Mouse (Mus musculus) adrenal gland, postnatal 4 days (tissue): ENCODE data around the gene Vps26c. TPM values are rescaled to one million over a fixed set of nuclear protein-coding genes. Genes with fewer than 3 reads are reported as not detected.

Source experiments
- DNase-seq, 2 experiments: peaks; one replicate each; pipeline ENCODE4 v3.0.0; 2021 to 2022; ENCODE audit warnings: low spot score in 2 of 2, mixed read lengths in 2 of 2
- long read RNA-seq, 2 experiments: library from polyadenylated mRNA; stranded (forward); transcript quantifications; one replicate each; pipeline ENCODE4 v2.0.0; 2021
- total RNA-seq, 2 experiments: library from RNA; stranded (reverse); gene quantifications; 2 replicates each; pipeline ENCODE4 v1.2.3; 2021

Vps26c gene
- total RNA-seq = 10 to 100 TPM; 54.8 to 62.6 TPM
- long read RNA-seq, experiment 1, transcript Vps26c-201 (8 exons, 2,547 nt) = major isoform, 62 of 72 reads
- long read RNA-seq, experiment 1, partial matches to known transcripts = 2 of 72 reads
- long read RNA-seq, experiment 1, other reads (novel, unspliced or antisense) = 8 of 72 reads
- long read RNA-seq, experiment 2, transcript Vps26c-201 (8 exons, 2,547 nt) = major isoform, 73 of 86 reads
- long read RNA-seq, experiment 2, partial matches to known transcripts = 7 of 86 reads
- long read RNA-seq, experiment 2, other reads (novel, unspliced or antisense) = 6 of 86 reads

DNA sequence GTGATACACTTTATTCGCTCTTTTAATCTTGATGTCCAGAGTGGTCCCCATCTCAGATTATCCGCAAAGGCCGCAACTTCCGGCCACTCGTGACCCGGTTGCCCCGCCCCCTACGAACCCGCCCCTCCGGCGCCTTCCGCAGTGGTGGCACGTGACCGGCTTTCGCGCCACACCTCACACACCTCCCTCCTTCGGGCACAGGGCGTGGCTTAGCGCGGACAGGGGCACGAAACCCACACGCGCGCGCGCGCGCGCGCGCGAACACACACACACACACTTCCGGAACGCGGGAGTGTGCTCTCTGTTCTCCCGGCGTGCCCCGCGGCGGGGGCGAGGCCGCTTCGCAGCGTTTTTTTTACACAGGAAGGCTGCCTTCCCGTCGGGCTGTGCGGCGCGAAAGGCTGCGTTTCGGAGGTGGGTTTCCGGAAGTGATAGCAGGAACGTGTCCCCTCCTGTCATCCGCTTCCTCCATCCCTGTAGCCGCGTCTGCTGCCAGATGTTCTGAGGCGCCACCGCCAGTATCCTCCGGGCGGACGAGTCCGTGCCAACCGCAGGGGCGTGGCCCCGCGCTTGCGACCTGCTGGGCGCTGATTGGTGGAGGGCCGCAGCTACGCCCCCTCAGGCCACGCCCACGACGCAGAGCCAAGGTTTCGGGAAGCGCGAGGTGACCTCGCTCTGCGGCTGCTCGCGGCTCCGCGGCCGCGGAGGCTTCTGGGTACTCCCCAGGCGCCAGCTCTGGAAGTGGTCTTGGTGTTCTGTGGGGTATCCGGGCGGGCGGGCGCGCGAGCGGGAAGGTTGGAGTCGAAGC, at the start of gene Vps26c:
TSS of gene Vps26c (minus strand) at position 487 of the 808 bp plus-strand sequence.
- DNase-seq = peak; percentile 91 to 93

DNA sequence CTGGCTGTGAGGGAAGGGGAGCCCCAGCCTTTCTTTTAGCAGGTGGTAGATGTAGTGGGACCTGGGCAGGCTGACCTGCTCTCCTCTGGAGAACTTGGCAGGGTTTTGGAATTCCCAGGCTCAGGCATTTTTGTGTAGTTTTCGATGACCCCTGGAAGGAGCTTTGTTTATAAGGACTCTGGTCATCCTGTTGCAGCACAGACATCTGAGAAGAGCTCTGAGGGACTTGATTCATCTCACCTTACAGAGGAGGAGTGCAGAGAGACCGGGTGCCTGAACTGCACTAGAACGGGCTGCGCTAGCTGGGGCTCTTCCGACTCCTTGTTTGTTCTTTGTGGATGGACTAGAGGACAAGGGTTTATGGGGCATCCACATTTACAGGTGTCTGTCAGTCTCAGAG, 49.1 kb upstream of the Vps26c start:
- no peak for DNase-seq

DNA sequence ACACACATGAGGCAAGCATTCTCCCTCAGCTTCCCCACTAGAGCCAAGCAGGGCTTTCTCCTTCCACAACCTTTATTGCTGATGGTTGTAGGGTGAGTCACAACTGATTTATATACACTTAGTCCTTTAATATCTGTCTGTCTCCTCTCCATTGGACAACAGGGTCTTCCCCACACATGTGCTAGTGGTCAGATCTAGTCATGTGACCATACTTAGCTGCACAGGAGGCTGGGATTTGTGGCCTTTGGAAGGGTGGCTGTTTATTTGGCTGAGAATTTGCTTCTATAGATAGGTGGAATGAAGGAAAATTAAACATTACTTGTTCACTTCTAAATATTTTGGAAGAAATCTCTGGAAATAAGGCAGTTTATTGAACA, 48.1 kb upstream of the Vps26c start:
- no peak for DNase-seq

DNA sequence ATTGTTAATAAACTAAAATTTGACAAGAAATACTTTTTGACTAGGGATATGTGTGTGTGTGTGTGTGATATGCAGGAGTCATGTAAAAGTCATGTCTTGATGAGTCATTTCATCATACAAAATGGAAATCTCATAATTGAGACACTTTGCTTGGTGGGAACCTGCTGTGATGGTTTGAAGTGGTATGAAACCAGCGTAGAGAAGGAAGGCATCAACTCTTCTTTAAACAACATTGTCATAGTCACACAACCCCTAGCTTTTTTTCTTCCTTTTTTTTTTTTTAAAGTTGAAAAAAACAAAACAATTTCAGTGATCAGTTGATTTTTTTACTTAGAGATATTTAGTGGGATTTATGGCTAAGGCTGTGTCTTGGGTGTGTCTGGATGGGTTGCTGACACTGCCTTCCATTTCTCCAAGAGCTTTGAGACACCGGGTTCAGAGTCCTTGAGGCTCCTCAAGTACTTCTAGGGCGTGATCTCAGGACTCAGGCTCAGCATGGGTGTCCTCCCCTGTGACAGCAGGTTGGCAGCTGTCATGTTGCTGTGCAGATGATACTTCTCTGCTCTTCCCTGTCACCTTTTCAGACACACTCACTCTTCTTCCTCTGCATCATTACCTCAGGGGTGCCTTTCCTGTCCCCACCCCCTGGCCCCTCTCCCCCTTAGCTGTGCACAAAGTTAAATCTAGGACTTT, 47.5 kb upstream of the Vps26c start:
- DNase-seq = no peak

DNA sequence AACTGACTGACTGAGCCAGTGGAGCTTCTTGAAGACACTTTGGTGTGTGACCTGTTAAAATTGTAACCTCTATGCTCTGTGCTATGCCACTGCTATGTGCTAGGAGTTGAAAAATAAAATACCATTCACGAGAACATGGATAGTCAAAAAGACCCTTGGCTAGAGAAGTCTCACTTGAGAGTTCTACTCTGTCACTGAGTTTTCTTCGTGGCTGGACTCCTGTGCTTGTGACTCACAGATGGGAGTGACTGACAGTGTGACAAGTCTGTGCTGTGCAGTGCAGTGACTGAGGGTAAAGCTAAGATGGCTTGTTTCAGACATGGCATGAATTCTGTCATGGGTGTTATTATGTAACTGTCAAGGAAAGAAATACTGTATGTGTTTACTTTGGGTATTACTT, 45.8 kb upstream of the Vps26c start:
- DNase-seq = no peak

DNA sequence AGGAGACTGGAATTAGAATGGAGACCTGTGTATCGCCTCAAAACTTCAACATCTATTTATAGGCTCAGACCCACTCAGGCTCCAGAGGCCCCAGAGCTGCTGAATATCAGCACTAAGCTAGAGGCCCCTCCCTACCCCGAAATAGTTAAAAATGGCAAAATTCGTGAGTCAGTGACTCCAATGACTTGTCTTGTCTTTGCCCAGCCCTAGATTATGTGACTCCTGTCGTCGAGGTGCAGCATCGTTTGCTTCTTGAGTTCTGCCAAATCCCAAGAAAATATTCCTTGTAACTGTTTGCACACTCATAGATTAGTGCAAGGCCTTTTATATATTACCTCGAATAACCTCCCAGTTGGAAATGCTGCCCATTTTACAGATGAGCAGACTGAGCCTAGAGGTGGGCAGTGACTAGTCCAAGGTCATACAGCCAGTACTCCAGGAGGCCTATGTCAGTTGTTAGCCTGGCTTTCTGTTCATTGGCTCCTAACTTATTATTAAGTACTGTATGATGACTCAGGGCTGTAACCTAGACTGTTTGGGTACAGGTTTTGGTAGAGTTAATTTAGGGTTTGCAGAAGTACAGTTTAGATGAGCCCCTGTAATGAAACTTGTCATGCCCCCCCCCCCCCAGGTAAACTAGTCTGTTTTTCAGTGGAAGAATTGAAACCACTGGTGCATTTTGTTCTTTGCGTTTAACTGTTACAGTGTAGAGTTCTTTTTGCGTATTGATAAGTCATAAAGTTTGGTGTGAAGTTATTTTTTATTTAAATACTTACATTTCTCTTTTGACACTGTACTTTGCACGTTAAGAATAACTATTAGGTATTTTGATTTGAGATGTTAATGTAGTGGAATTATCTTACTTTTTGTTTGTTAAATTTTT, 44.7 kb upstream of the Vps26c start:
- DNase-seq = no peak

DNA sequence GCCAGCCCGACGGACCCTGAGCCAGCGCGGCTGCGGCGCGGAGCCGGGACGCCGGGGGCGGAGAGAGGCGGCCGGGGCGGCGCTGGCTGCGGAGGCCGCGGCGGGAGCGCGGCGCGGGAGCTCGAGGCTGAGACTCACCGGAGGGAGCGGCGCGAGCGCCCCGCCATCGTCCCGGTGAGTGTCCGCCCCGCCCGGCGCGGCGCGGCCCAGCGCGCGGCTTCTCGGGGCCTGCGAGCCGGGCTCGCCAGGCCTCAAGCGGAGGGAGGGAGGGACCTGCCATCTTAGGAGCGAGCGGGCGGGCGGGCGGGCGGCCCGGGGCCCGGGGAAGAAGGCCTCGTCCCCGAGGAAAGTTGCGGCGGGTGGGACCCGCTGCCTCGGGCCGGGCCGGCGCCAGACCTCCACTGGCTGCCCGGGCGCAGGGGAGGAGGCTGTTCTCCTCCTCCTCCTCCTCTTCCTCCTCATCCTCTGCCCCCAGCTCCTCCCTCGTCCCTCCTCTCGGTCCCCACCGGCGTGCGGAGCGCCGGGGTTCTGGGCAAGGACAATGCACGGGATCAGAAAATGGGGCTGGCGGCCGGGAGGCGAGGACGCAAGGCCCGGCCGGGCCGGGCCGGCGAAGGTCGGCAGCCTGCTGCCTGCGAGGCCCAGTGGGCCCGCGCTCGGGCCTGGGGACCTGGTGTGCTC, 43.9 kb upstream of the Vps26c start:
- peak; percentile 42 to 46 for DNase-seq

DNA sequence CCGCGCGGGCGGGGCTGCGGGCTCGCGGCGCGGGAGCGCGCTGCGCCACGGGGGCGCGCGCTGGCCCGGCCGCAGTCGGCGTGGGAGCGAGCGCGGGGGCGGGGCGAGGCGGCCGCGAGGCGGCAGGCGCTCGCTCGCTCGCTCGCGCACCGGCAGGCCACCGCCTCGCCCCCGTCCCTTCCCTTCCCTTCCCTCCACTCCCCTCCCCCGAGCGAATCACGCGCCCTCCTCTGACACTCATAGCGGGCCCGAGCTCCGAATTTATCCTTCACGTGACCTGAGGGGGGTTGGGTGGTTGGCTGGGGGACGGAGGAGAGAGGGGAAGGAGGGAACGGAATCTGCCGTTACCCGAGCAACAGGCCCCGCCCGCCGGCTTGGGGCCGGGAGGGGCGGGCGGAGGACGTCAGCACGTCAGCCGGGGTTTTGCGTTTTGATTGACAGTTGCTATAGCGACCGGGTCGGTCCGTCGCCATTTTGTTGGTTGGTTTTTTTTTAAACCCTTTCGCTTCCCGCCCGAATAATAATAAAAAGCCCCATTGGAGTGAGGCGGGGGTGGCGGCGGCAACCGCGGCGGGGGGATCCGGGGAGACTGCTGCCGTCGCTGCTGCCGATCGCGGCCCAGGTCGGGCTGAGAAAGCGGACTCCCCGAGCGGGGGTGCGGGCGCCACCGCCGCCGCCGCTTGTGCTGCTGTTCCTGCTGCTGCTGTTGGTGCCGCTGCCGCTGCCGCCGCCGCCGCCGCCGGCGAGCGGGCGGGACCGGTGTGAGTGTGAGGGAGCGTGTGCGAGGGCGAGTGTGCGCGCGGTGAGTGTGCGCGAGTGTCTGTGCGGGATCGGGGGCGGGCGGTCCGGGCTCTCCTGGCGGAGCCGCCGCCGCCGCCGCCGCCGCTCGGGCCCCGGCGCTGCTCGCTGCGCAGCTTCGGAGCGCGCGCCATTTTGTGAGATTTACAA, 42.9 kb upstream of the Vps26c start, which contains the start of gene Dyrk1a:
TSS of gene Dyrk1a (plus strand) at position 782 of the 948 bp plus-strand sequence.
- peak; percentile 95 to 99 for DNase-seq

DNA sequence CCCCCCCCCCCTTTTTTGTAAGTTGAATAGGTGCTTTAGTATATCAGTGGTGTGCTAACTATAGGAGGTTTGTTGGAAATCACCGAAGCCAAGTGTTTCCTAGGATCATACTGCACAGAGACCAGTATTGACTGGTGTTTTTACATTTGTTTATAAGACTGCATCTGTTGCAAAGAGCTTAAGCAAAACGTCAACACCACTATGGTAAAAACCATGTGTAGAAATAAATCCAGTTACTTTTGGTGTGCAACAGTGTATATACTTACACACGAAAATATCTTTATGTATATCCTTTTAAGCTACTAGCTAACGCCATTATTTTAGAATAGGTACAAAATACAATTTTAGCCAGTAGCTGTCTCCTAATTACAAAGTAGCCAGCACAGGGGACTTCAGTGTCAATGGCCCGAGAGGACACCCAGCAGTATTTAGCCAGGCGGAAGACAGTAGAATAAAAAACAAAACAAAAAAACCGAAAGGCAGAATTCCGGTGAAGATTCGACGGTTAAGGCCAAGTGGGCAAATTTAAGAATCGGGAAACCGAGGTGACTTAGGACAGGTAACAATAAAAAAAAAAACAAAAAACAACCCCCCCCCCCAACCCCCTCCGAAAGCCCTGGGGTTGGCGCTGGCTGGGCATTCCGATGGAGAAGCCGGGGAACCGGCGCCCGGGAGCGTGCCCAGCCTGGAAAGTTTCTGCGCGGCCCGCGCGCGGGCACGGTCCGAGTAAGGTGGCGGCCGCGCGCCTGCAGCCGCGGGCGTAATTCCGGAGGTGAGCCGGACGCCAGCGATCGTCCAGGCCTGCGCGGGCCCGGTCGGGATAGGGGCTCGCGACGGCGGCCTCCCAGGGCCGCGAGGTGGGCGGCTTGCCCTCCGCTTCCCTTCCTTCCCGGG, 42.0 kb upstream of the Vps26c start:
- DNase-seq = peak in 1 of 2 experiments; percentile 66

DNA sequence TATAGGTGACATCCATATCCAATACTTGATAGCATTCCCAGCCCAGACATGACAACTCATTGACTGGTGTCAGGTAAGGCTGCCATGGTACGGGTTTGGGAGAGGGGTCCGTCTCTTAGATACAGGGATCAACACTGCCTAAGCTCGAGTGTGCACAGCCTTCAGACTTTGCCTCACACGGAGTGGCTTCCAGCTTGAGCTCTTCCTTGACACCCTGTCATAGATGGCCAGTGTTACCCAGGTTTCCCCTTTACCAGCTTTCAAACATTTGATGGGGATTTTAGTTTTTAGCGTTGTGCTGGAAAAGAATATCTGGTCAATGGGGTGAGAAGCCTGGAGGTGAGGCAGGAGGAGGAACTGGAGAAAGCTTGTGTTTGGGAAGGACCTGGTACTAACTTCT, 41.1 kb upstream of the Vps26c start:
- DNase-seq = no peak

DNA sequence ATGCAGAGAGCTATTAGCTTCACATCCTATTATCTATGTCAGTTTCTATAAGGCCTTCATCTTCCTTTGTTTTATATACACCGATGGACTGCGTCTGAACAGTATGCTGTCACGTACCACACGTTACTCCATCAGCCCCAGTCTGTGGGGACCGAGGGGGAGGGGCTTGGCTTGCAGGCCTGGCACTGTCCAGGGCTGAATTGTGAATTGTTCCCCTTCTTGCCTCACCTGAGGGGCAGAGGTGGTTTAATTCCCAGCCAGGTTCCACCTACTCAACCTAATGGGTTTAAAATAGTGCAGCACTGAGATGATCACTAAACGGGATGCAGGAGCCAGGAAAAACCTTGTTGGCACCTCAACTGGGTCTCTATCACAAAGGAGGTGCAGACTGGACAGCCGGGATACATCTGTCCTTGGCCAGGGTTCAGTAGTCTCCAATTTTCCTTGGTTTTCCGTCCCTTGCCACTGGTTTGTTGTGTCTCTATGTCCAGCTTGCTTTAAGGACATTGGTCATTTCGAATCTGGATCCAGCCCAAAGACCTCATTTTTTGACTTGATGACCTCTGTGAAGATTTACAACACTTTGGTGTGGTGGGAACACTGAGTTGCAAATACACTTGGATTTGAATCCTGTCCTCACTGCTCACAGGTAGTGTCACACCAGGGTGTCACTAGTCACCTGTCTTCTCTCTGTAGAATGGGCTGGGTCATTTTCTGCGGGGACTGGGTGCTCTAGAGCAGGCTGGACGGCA, 40.4 kb upstream of the Vps26c start:
- no peak for DNase-seq

DNA sequence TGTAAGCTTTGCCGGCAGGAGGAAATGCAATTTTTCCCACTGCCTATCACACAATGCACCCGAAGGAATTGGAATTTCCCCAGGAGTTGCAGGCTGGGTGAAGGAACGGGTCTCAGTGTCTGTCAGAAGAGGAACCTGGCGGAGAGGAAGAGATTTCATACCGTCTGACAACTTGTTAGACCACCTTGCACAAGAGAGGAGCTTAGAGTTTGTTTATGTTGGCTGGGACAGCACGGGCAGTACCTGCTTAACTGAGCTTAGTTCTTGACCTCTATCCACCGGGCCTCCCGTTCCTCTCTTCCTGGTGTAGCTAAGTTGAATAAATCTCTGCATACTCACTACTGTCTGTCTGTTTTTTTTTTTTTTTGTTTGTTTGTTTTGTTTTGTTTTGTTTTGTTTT, 39.5 kb upstream of the Vps26c start:
- no peak for DNase-seq

DNA sequence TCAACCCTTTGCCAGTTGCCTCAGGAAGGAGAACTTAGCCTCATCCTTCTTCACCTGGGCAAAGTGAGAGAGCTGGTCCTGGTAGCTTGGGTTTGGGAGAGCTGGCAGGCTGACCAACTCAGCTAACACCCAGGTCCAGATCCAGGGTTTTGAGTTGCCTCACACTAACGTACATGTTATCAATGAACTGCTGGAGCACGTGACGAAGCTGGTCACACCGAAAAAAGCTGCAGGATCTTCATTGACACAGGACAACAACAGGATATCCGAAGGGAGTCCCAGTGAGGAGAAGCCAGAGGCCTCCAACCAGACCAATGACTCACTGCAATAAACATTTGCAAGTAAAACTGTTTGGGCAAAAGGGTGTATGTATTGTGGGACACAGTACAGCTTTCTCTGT, 34.0 kb upstream of the Vps26c start:
- DNase-seq = no peak

DNA sequence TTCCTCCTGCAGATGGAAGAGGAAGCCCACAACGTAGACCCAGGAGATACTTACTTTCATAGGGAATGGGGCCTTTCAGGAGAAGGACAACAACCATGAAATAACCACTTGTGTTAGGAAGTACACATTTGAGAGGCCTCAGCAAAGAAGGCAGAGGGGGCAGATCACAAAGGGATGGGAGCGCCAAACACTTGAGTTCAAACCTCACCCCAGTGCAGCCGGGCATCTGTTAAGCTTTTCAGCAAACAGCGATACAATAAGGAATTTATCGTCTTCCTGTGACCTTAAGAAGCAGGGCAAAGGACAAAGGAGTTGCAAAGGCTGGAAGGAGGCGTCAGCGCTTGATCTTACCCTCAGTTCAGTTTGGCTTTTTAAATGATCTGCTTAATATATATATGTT, 33.2 kb upstream of the Vps26c start:
- no peak for DNase-seq

DNA sequence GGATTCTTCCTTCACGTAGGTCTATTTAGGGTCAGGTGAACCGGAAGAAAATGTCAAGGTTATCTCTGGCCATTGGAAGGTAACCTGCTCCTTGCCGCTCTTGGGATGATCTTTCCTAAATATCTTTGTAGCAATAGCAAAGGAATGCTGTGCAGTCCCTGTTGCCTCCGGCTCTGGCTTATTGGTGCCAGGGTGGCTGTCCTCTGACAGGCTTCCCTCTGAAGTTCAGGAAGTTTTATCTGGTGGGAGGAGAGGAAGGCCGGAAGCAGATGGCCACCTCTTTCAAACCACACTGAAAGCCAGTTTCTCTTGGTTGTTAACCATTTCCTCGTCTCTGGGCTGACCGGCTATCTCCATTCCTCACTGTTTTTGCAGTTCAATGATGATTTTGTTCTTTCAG, 32.7 kb upstream of the Vps26c start:
- DNase-seq = no peak

DNA sequence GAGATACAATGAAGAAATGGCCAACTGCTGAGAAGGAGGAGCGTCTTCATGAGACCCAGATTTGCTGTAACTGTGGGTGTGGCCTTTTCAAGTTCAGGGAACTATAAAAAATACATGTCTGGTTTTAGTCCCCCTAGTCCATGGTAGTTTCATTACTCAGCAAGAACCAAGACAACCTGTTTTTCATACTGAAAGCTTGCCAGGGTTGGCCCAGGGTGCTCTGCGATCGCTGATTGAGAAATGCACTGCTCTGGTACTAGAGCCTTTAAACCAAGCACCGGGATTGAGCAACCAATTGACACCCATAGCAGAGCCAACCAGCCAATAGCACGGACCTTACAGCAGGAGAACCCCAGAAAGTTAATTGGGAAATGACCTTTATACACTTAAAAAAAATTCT, 29.6 kb upstream of the Vps26c start:
- DNase-seq = no peak

DNA sequence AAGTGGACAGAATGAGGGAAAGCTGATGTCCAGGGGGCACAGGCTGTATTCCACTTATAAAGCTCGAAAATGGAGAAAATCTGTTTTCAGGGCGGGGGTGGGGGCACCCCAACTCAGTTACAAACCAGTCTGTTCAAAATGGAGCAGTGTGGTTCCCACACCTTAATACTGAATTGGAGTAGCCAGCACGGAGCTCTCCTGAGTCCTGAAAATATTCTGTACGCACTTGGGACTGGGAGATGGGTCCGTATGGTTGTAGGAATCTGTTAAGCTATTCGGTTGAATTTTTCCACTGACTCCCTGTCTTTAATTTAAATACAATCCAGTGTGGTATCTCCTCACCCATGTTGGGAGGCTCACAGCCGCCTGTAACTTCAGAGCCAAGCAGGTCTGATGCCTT, 28.7 kb upstream of the Vps26c start:
- no peak for DNase-seq

DNA sequence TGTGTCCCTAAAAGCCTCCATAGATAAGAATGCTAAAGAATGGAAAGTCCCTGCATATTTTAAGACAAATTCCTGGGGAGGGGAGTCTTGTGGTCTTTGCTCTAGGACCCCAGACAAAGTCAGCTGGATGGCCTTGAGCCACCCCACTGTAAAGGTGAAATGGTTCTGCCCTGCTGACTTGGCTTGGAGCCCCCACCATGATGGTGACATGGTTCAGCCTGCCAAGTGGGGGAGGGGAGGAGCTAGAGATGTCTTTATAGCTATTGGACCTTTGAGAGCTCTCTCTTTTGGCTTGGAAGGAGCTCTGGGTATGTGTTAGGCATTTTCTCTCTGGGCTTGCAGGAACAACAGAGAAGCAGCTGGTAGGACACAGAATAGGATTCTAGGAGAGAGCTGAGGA, 25.3 kb upstream of the Vps26c start:
- DNase-seq = no peak
